Mouse (Mus musculus) lung, embryonic 16.5 days (tissue): Measurements from ENCODE around the gene Clba1. TPM values are rescaled to one million over a fixed set of nuclear protein-coding genes. Genes with fewer than 3 reads are reported as not detected.

Source experiments
- ATAC-seq: fragments of 200-750 bp; cut with Nextera tagmentation; 2 replicates; pipeline ENCODE4 v1.8.0; 2017; ENCODE audit warnings: low read depth, mild to moderate bottlenecking, moderate library complexity
- H3K27ac ChIP-seq: fragments of 300-500 bp; sonication (generic); 2 replicates; pipeline ENCODE4 v1.5.1; 2014; ENCODE audit warnings: mild to moderate bottlenecking, control low read depth, low read length
- H3K27me3 ChIP-seq: fragments of 300-500 bp; sonication (generic); 2 replicates; pipeline ENCODE4 v1.6.1; 2014; ENCODE audit warnings: low read depth, low read length, mixed read lengths; ENCODE audit not compliant: control insufficient read depth, insufficient read depth
- H3K36me3 ChIP-seq: fragments of 300-500 bp; sonication (generic); 2 replicates; pipeline ENCODE4 v1.6.1; 2014; ENCODE audit warnings: low read length; ENCODE audit not compliant: control insufficient read depth, insufficient read depth
- H3K4me1 ChIP-seq: fragments of 300-500 bp; sonication (generic); replicated peaks from 2 replicates; pipeline ENCODE4 v1.6.1; 2014; ENCODE audit warnings: low read length, mixed read lengths; ENCODE audit not compliant: control insufficient read depth, insufficient read depth
- H3K4me2 ChIP-seq: fragments of 300-500 bp; sonication (generic); 2 replicates; pipeline ENCODE4 v1.6.1; 2014; ENCODE audit warnings: low read depth, low read length, control low read depth
- H3K4me3 ChIP-seq: fragments of 300-500 bp; sonication (generic); 2 replicates; pipeline ENCODE4 v1.5.1; 2014; ENCODE audit warnings: mild to moderate bottlenecking, low read length, control low read depth
- H3K9ac ChIP-seq: fragments of 300-500 bp; sonication (generic); 2 replicates; pipeline ENCODE4 v1.6.1; 2014; ENCODE audit warnings: low read length, control low read depth
- H3K9me3 ChIP-seq: fragments of 300-500 bp; sonication (generic); 2 replicates; pipeline ENCODE4 v1.6.1; 2016; ENCODE audit warnings: low read length; ENCODE audit not compliant: control insufficient read depth
- whole genome bisulfite sequencing: fragments of 180-500 bp; shearing (Covaris S2); extraction: QIAGEN DNeasy Blood & Tissue Kit; methylation state at CpG from one replicate; pipeline ENCODE4 v1.1.7; 2014; 5-methylcytosine and 5-hydroxymethylcytosine counted together
- polyA plus RNA-seq: library from polyadenylated mRNA; unstranded; fragments of >200 nt; fragmentation: Nextera tagmentation; extraction: Ambion mirVana; gene quantifications from 2 replicates; pipeline ENCODE4 v1.2.1, GENCODE M21; 2015

The Clba1 gene
- polyA plus RNA-seq, 1 experiment from 2014 or later, result 9.5 TPM

- H3K4me2 ChIP-seq, result no peak overlapping the region
- no peak overlapping the region for H3K4me3 ChIP-seq
- no peaks in the 10 kb centered on the region for H3K4me1 ChIP-seq
- no peak overlapping the region for H3K27ac ChIP-seq
- H3K27me3 ChIP-seq, result no peaks in the 10 kb centered on the region
- peak; percentile 47; the same call in 1 of the 2 replicates for ATAC-seq
- no peaks in the 10 kb centered on the region for H3K36me3 ChIP-seq
- H3K9me3 ChIP-seq, result no peaks in the 10 kb centered on the region
- WGBS, result 57% methylated on average over 7 of the region's 7 CpGs
- no peak overlapping the region for H3K9ac ChIP-seq
Measured at GRCm38 (mm10) chr12:112860765-112861164, 52.0 kb downstream of the Clba1 start.

GRCm38 (mm10) chr12:112861911-112862321, 53.2 kb downstream of the Clba1 start:
- no peak overlapping the region for H3K9ac ChIP-seq
- H3K4me3 ChIP-seq, result no peak overlapping the region
- ATAC-seq, result no peak
- no peak overlapping the region for H3K4me2 ChIP-seq
- H3K4me1 ChIP-seq, result peaks cover 6% of the 10 kb centered on the region
- no peaks in the 10 kb centered on the region for H3K9me3 ChIP-seq
- H3K36me3 ChIP-seq, result no peaks in the 10 kb centered on the region
- no peak overlapping the region for H3K27ac ChIP-seq
- WGBS, result 50% methylated on average over 9 of the region's 9 CpGs
- no peaks in the 10 kb centered on the region for H3K27me3 ChIP-seq

DNA sequence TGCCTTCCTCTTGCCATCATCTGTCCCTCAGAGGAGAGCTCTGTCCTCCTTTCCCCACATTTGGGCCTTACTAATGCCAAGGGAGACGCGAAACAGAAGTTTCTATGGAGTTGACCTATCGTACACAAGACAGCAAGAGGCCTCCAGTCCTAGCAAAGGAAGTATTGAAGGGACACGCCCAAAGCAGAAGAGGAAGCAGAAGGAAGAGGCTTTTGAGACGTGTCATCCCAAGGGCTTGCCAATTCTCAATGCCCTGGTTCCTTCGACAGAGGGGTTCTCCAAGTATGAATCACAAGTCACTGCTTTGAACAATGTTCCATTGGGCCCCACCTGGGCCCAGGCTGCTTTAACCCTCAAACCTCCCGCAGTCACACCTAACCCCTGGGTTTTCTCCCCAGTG, 56.1 kb downstream of the Clba1 start:
- no peak overlapping the region for H3K4me2 ChIP-seq
- H3K4me1 ChIP-seq, result peaks cover 19% of the 10 kb centered on the region
- no peak overlapping the region for H3K4me3 ChIP-seq
- WGBS, result 76% methylated on average over 7 of the region's 7 CpGs
- no peak overlapping the region for H3K9ac ChIP-seq
- no peaks in the 10 kb centered on the region for H3K36me3 ChIP-seq
- H3K9me3 ChIP-seq, result no peaks in the 10 kb centered on the region
- H3K27ac ChIP-seq, result no peak overlapping the region
- no peak for ATAC-seq
- H3K27me3 ChIP-seq, result no peaks in the 10 kb centered on the region

Other genes with a start within 250 kb of the Clba1 start
- 3.5 and 3.7 TPM in 2 replicates for gene Inf2, start 220.2 kb upstream of the Clba1 start, polyA plus RNA-seq
- 9.4 and 10.3 TPM in 2 replicates for gene Adssl1, start 188.9 kb upstream of the Clba1 start, polyA plus RNA-seq
- 181 and 206 TPM in 2 replicates for gene Siva1, start 164.3 kb upstream of the Clba1 start, polyA plus RNA-seq
- gene Akt1, start 134.1 kb upstream of the Clba1 start, polyA plus RNA-seq, result 42.4 and 43.5 TPM in 2 replicates
- 11.1 and 11.3 TPM in 2 replicates for gene Zbtb42, start 130.1 kb upstream of the Clba1 start, polyA plus RNA-seq
- gene Cep170b, start 88.5 kb upstream of the Clba1 start, polyA plus RNA-seq, result 13.5 and 15.8 TPM in 2 replicates
- 15.0 and 20.3 TPM in 2 replicates for gene Pld4, start 48.3 kb upstream of the Clba1 start, polyA plus RNA-seq
- gene Ahnak2, start 6.3 kb upstream of the Clba1 start, polyA plus RNA-seq, result 0.84 and 1.4 TPM in 2 replicates
- gene Cdca4, start 20.5 kb downstream of the Clba1 start, polyA plus RNA-seq, result 105 and 108 TPM in 2 replicates
- 0.15 and 0.73 TPM in 2 replicates for gene Gpr132, start 59.3 kb downstream of the Clba1 start, polyA plus RNA-seq
- 5.6 and 6.5 TPM in 2 replicates for gene Jag2, start 120.8 kb downstream of the Clba1 start, polyA plus RNA-seq
- gene Nudt14, start 133.2 kb downstream of the Clba1 start, polyA plus RNA-seq, result 109 and 121 TPM in 2 replicates
- 23.8 and 26.2 TPM in 2 replicates for gene Btbd6, start 167.5 kb downstream of the Clba1 start, polyA plus RNA-seq
- 55.5 TPM in 2 replicates for gene Brf1, start 191.8 kb downstream of the Clba1 start, polyA plus RNA-seq
- 10.5 and 12.2 TPM in 2 replicates for gene Pacs2, start 205.6 kb downstream of the Clba1 start, polyA plus RNA-seq